Comparison of ENCODE assay signal across 8 mouse cellular contexts in the genomic region with DNA sequence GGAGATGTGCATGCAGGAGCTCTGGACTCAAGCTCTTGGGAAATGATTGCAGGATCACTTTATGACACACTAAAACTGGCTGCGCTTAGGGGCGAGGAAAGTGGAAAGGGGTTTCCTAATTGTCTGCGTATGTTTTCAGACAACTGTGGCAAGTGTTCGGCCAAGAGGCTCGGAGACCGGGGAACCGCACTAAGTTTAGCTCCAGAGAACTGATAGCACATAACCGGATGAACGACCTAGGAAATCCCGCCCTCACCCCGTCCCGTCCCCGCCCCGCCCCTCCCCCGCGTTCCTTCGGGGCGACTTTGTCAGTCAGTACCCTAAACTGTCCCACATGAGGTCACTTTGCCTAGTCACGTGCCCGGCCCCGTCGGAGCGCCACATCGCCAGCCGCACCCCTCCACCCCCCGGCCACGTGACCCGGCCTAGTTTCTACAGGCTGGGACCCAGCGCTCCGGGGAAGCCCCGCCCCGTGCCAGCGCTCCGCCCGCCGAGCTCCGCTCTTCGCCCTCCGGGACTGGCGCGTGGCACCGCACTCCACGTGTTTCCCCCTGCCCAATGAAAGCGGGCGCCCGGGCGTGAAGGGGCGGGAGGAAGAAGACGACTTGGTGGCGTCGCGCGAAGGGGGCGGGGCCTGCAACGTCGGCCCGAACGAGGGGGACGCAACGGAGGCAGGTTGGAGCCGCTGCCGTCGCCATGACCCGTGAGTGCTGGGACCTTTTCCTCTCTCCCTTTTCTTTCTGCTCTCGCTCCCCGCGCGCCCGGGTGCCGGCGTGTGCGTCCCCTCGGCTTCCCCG. TPM values are rescaled to one million over a fixed set of nuclear protein-coding genes. Genes with fewer than 3 reads are reported as not detected.
A peak's percentile ranks its signal among the peaks of the same experiment; 100 is the strongest.
DNase-seq lines count a peak whose midpoint lies in the region; ATAC-seq lines count a peak whose summit lies in the region.

A gene (plus strand): TSS at position 457 of the 797 bp plus-strand sequence.

- H3K4me2 ChIP-seq in intestine, embryonic 14.5 days (ENCODE audit: low read length), result peak within 1 kb of the TSS; percentile 94

- intact Hi-C loops in left cerebral cortex, postnatal 14 days (cut with DNase I), result no loop called here

- peak within 1 kb of the TSS; percentile 93 for H3K9ac ChIP-seq in intestine, embryonic 14.5 days (ENCODE audit: low read length)

- ATAC-seq in intestine, embryonic 14.5 days (replicated peaks; ENCODE audit: low FRiP score, low TSS enrichment, low read depth), result peak; percentile 99

- peak within 1 kb of the TSS; percentile 95 for H3K27ac ChIP-seq in intestine, embryonic 14.5 days (ENCODE audit: low read depth)

- H3K9me3 ChIP-seq in intestine, embryonic 14.5 days (ENCODE audit: control insufficient read depth, low read length), result no peaks in the 10 kb centered on the region

- peaks cover 28% of the 10 kb centered on the region for H3K36me3 ChIP-seq in intestine, embryonic 14.5 days (ENCODE audit: control insufficient read depth, insufficient read depth, low read length)

- H3K4me3 ChIP-seq in intestine, embryonic 14.5 days (ENCODE audit: low read depth, low read length), result peak within 1 kb of the TSS; percentile 97

- WGBS in intestine, embryonic 14.5 days, result under 1% methylated on average over 66 of the region's 74 CpGs

- H3K27me3 ChIP-seq in intestine, embryonic 14.5 days (replicated peaks; ENCODE audit: control insufficient read depth, insufficient read depth, low read length), result no peaks in the 10 kb centered on the region

- H3K4me1 ChIP-seq in intestine, embryonic 14.5 days (replicated peaks; ENCODE audit: control insufficient read depth, insufficient read depth, low read length), result peaks cover 18% of the 10 kb centered on the region

- DNase-seq in adrenal gland, adult 18-20 months (ENCODE audit: low spot score in 2 of 2), result peak; percentile 99
- DNase-seq in embryo, embryonic 11 days, result peak; percentile 99
- DNase-seq in gastrocnemius, postnatal 25 days, result peak; percentile 100
- DNase-seq in intestine, embryonic 14.5 days (ENCODE audit: low spot score), result peak; percentile 98
- DNase-seq in left cerebral cortex, postnatal 14 days (ENCODE audit: low spot score in 2 of 2), result peak; percentile 98 to 99
- DNase-seq in mesoderm, embryonic 11.5 days (ENCODE audit: low read depth, low spot score), result peak; percentile 98
- DNase-seq in right cerebral cortex, postnatal 36 days (ENCODE audit: low spot score in 2 of 2), result peak; percentile 99
- DNase-seq in yolk sac, embryonic 10.5 days (ENCODE audit: low spot score), result peak; percentile 100

RNA-seq across cellular contexts. Expression of the gene that starts here (rescaled TPM):
- total RNA-seq in adrenal gland, adult 18-20 months (2021), result 100 to 1,000 TPM; 363 to 372 TPM
- total RNA-seq in gastrocnemius, postnatal 25 days (2021), result 100 to 1,000 TPM; 315 to 360 TPM
- 513 and 576 TPM in 2 replicates for polyA plus RNA-seq in intestine, embryonic 14.5 days (2014; fragmentation: Nextera tagmentation; extraction: Ambion mirVana)
- 100 to 1,000 TPM; 168 to 172 TPM for total RNA-seq in left cerebral cortex, postnatal 14 days (2021)

Comparison
In these comparisons a context has a peak if more than half of its experiments do, and no peak if none do; other contexts are left out.
1. Peak in every context shown above with its lines: DNase-seq, ATAC-seq, H3K4me3 ChIP-seq and H3K27ac ChIP-seq.